Mouse (Mus musculus) limb, embryonic 14.5 days (tissue): ENCODE measurements around the gene Fbxo22. TPM values are rescaled to one million over a fixed set of nuclear protein-coding genes. Genes with fewer than 3 reads are reported as not detected.
"Not testable (repeated sequence)": the region's sequence is repeated elsewhere in the genome, so short reads cannot be mapped to it uniquely, and the experiment has no call there.

Experiments used
- ATAC-seq: fragments of 200-750 bp; cut with Nextera tagmentation; 2 replicates; pipeline ENCODE4 v1.8.0; 2017; ENCODE audit warnings: low read depth, moderate number of reproducible peaks, moderate TSS enrichment; ENCODE audit not compliant: low FRiP score
- DNase-seq: peaks from one replicate; pipeline ENCODE4 v3.0.0-alpha.2; 2015; ENCODE audit warnings: low spot score
- H3K27ac ChIP-seq: fragments of 300-500 bp; sonication (generic); replicated peaks from 2 replicates; pipeline ENCODE4 v1.5.1; 2014; ENCODE audit warnings: low read depth, mild to moderate bottlenecking, low read length, moderate library complexity, mixed read lengths
- H3K27me3 ChIP-seq: fragments of 300-500 bp; sonication (generic); 2 replicates; pipeline ENCODE4 v1.6.1; 2014; ENCODE audit warnings: low read length, mixed read lengths; ENCODE audit not compliant: control insufficient read depth, insufficient read depth
- H3K36me3 ChIP-seq: fragments of 300-500 bp; sonication (generic); 2 replicates; pipeline ENCODE4 v1.6.1; 2014; ENCODE audit warnings: mild to moderate bottlenecking, low read length, moderate library complexity, mixed read lengths; ENCODE audit not compliant: control insufficient read depth, insufficient read depth
- H3K4me1 ChIP-seq: fragments of 300-500 bp; sonication (generic); 2 replicates; pipeline ENCODE4 v1.6.1; 2014; ENCODE audit warnings: antibody characterized with exemption, low read length, mixed read lengths; ENCODE audit not compliant: control insufficient read depth, insufficient read depth
- H3K4me2 ChIP-seq: fragments of 300-500 bp; sonication (generic); replicated peaks from 2 replicates; pipeline ENCODE4 v1.6.1; 2014; ENCODE audit warnings: low read depth, mild to moderate bottlenecking, low read length, moderate library complexity; ENCODE audit not compliant: severe bottlenecking
- H3K4me3 ChIP-seq: fragments of 300-500 bp; sonication (generic); replicated peaks from 2 replicates; pipeline ENCODE4 v1.5.1; 2014; ENCODE audit warnings: low read length
- H3K9ac ChIP-seq: fragments of 300-500 bp; sonication (generic); 2 replicates; pipeline ENCODE4 v1.6.1; 2014; ENCODE audit warnings: mild to moderate bottlenecking, low read depth, low read length, moderate library complexity; ENCODE audit not compliant: severe bottlenecking
- H3K9me3 ChIP-seq: fragments of 300-500 bp; sonication (generic); 2 replicates; pipeline ENCODE4 v1.6.1; 2016; ENCODE audit warnings: low read length; ENCODE audit not compliant: control insufficient read depth
- POLR2A ChIP-seq: fragments of 200-500 bp; IDR thresholded peaks from 2 replicates; pipeline ENCODE4 v1.8.0; 2012; ENCODE audit warnings: inconsistent platforms, mild to moderate bottlenecking, moderate library complexity, borderline replicate concordance; ENCODE audit not compliant: insufficient read depth, insufficient read length; ENCODE audit errors: extremely low read depth
- WGBS: fragments of 180-500 bp; shearing (Covaris S2); extraction: QIAGEN DNeasy Blood & Tissue Kit; methylation state at CpG from one replicate; pipeline ENCODE4 v1.1.7; 2014; 5-methylcytosine and 5-hydroxymethylcytosine counted together
- polyA plus RNA-seq, 2 experiments: library from polyadenylated mRNA; depleted of rRNA in 1 of 2; stranded (reverse) in 1 of 2; unstranded in 1 of 2; fragments of >200 nt; fragmentation: Nextera tagmentation in 1 of 2; extraction: Ambion mirVana in 1 of 2; gene quantifications; 2 replicates each; pipeline versions ENCODE4 v1.2.1 to v1.2.3; 2012 to 2014

Fbxo22 gene
- polyA plus RNA-seq, 2 experiments = 27.2 to 47.6 TPM

- H3K4me1 ChIP-seq = no peaks in the 10 kb centered on the region
- TF ChIP-seq POLR2A = no peak
- DNase-seq (no peak), ATAC-seq (no peak)
- no peaks in the 10 kb centered on the region for H3K27me3 ChIP-seq
- H3K4me2 ChIP-seq = no peak overlapping the region
- no peak overlapping the region for H3K4me3 ChIP-seq
- H3K9me3 ChIP-seq = no peaks in the 10 kb centered on the region
- WGBS = 65% methylated on average over 8 of the region's 8 CpGs
- no peak overlapping the region for H3K27ac ChIP-seq
- no peak overlapping the region for H3K9ac ChIP-seq
- no peaks in the 10 kb centered on the region for H3K36me3 ChIP-seq
These were observed 37.7 kb downstream of the Fbxo22 start for GRCm38 (mm10) chr9:55246440-55246839.

- Histone ChIP-seq H3K9me3 (no peaks in the 10 kb centered on the region), H3K4me3 (no peak overlapping the region), H3K9ac (no peak overlapping the region), H3K36me3 (no peaks in the 10 kb centered on the region), H3K27ac (no peak overlapping the region), H3K4me2 (no peak overlapping the region), H3K27me3 (no peaks in the 10 kb centered on the region), H3K4me1 (no peaks in the 10 kb centered on the region)
- WGBS = 84% methylated on average over 4 of the region's 4 CpGs
- ATAC-seq (no peak), DNase-seq (no peak)
- TF ChIP-seq POLR2A = no peak
These were observed 38.2 kb downstream of the Fbxo22 start for GRCm38 (mm10) chr9:55246918-55247317.

- Histone ChIP-seq H3K9me3 (no peaks in the 10 kb centered on the region), H3K4me3 (no peak overlapping the region), H3K4me2 (no peak overlapping the region), H3K27ac (no peak overlapping the region), H3K27me3 (no peaks in the 10 kb centered on the region), H3K4me1 (no peaks in the 10 kb centered on the region), H3K36me3 (no peaks in the 10 kb centered on the region), H3K9ac (no peak overlapping the region)
- 83% methylated on average over 4 of the region's 4 CpGs for WGBS
- no peak for DNase-seq
- ATAC-seq = no peak
- TF ChIP-seq POLR2A = no peak
These were observed 39.7 kb downstream of the Fbxo22 start for GRCm38 (mm10) chr9:55248465-55248864.

- Histone ChIP-seq H3K9ac (no peak overlapping the region), H3K9me3 (no peaks in the 10 kb centered on the region), H3K4me1 (no peaks in the 10 kb centered on the region), H3K36me3 (no peaks in the 10 kb centered on the region), H3K4me2 (no peak overlapping the region), H3K4me3 (no peak overlapping the region), H3K27me3 (no peaks in the 10 kb centered on the region), H3K27ac (no peak overlapping the region)
- DNase-seq (no peak), ATAC-seq (no peak)
- no peak for TF ChIP-seq POLR2A
- WGBS = 77% methylated on average over 6 of the region's 6 CpGs
These were observed 42.0 kb downstream of the Fbxo22 start for GRCm38 (mm10) chr9:55250595-55251247.

- H3K9me3 ChIP-seq, ATAC-seq, H3K4me2 ChIP-seq, H3K27ac ChIP-seq, H3K4me3 ChIP-seq, H3K27me3 ChIP-seq, H3K4me1 ChIP-seq, H3K36me3 ChIP-seq, DNase-seq, H3K9ac ChIP-seq: not testable (repeated sequence)
- 65% methylated on average over 2 of the region's 2 CpGs for WGBS
These were observed 43.4 kb downstream of the Fbxo22 start for GRCm38 (mm10) chr9:55252097-55252496.

GRCm38 (mm10) chr9:55253849-55254248, 45.1 kb downstream of the Fbxo22 start:
- H3K4me1 ChIP-seq = no peaks in the 10 kb centered on the region
- H3K27ac ChIP-seq = no peak overlapping the region
- ATAC-seq (no peak), DNase-seq (no peak)
- no peak overlapping the region for H3K4me3 ChIP-seq
- no peaks in the 10 kb centered on the region for H3K9me3 ChIP-seq
- H3K9ac ChIP-seq = no peak overlapping the region
- no peak for TF ChIP-seq POLR2A
- H3K4me2 ChIP-seq = no peak overlapping the region
- H3K36me3 ChIP-seq = no peaks in the 10 kb centered on the region
- no peaks in the 10 kb centered on the region for H3K27me3 ChIP-seq
- 77% methylated on average over 1 of the region's 1 CpGs for WGBS
